Mouse (Mus musculus): ENCODE data around the gene Eps15l1. TPM values are rescaled to one million over a fixed set of nuclear protein-coding genes. Genes with fewer than 3 reads are reported as not detected.

Eps15l1 gene
- polyA plus RNA-seq, 1 experiment from 2014 or later: 42.5 TPM

DNA sequence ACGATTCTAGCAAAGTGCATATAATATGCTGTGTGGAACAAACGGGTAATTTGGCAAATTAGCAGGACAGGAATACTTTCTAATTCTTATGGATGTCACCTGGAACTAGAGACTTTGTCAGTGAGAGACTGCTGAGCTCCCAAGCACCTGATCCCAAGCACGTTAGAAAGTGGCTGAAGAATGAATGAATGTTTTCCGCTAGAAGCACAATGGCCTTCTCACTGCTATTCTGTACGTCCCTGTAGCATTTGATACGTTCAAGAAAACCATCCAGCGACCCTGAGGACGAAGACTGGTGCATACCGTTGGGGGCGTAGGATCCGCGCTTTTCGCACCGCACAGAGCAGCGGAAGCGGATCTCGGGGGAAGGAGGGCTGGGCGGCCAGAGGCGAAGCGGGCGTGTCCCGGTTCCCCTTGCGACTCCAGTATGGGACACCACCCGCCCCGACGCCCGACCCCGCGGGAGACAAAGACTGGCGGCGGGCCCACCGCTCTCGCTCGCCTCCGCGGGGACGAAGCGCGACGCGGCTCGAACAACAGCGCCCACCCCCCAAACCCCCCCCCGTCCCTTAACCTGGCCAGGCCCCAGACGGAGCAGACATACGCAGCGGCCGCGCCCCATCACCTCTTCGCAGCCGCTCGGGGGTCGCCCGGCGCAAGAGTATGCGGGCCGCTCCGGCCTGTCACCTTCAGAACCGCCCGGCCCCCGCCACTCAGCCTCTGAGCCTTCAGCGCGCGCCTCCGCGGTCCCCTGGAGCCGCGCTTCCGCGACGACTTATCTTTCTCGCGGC is 494 bp downstream of the Eps15l1 start:
- no peaks in the 10 kb centered on the region for H3K9me3 ChIP-seq (ENCODE audit: control insufficient read depth, low read length)
- H3K4me1 ChIP-seq (ENCODE audit: control insufficient read depth, insufficient read depth, low read length): peaks cover 27% of the 10 kb centered on the region
- peak overlapping the region; percentile 82 for H3K4me3 ChIP-seq (ENCODE audit: low read length)
- under 1% methylated on average over 73 of the region's 73 CpGs for WGBS
- H3K27me3 ChIP-seq (replicated peaks; ENCODE audit: control insufficient read depth, insufficient read depth, low read length): no peaks in the 10 kb centered on the region
- H3K36me3 ChIP-seq (ENCODE audit: control insufficient read depth, insufficient read depth, low read length): no peaks in the 10 kb centered on the region
- peak; percentile 57 for ATAC-seq
- peak overlapping the region; percentile 77 for H3K4me2 ChIP-seq (ENCODE audit: low read depth, low read length)
- peak overlapping the region; percentile 89 for H3K9ac ChIP-seq (ENCODE audit: low read depth, low read length)
- peak overlapping the region; percentile 82 for H3K27ac ChIP-seq (ENCODE audit: low read length)

DNA sequence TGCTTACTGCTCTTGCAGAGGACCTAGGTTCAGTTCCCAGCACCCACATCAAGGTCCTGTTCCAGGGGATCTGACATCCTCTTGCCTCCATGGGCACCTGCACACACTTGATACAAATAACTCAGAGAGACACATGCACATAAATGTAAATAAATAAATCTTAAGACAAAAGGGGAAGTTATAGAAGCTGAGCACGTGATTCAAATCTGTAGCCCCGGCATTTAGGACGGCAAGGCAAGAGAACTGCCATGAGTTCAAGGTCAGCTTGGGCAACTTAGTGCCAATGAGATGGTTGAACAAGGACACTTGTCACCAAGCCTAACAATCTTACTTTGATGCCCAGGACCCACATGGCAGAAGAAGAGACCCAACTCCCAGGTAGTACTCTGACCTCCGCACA is 3.2 kb downstream of the Eps15l1 start:
- no peak for ATAC-seq
- no peaks in the 10 kb centered on the region for H3K9me3 ChIP-seq (ENCODE audit: control insufficient read depth, low read length)
- no peak overlapping the region for H3K9ac ChIP-seq (ENCODE audit: low read depth, low read length)
- H3K36me3 ChIP-seq (ENCODE audit: control insufficient read depth, insufficient read depth, low read length): no peaks in the 10 kb centered on the region
- no peak overlapping the region for H3K4me3 ChIP-seq (ENCODE audit: low read length)
- no peak overlapping the region for H3K27ac ChIP-seq (ENCODE audit: low read length)
- H3K4me1 ChIP-seq (ENCODE audit: control insufficient read depth, insufficient read depth, low read length): peaks cover 41% of the 10 kb centered on the region
- 89% methylated on average over 4 of the region's 4 CpGs for WGBS
- no peaks in the 10 kb centered on the region for H3K27me3 ChIP-seq (replicated peaks; ENCODE audit: control insufficient read depth, insufficient read depth, low read length)
- no peak overlapping the region for H3K4me2 ChIP-seq (ENCODE audit: low read depth, low read length)

DNA sequence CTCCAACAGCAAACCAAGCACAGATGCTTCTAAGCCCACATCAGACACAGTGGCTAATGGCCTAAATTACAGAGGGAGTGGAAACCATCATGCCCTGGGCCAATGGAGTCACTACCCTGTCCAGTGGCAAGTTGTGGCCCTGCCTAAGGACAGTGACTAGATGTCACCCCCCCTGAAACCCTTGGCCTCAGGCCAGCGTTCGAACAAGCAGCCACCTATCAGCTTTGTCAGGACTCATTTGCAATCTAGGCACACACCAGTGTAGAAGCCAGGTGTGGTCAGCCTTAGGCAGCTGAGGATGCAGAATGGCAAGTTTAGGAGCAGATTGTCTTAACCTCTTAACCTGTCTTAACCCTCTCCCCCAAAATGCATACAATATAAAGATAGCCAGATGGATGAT is 6.0 kb downstream of the Eps15l1 start:
- H3K27me3 ChIP-seq (replicated peaks; ENCODE audit: control insufficient read depth, insufficient read depth, low read length): no peaks in the 10 kb centered on the region
- no peaks in the 10 kb centered on the region for H3K9me3 ChIP-seq (ENCODE audit: control insufficient read depth, low read length)
- H3K4me1 ChIP-seq (ENCODE audit: control insufficient read depth, insufficient read depth, low read length): peaks cover 36% of the 10 kb centered on the region
- H3K4me3 ChIP-seq (ENCODE audit: low read length): no peak overlapping the region
- H3K4me2 ChIP-seq (ENCODE audit: low read depth, low read length): no peak overlapping the region
- no peak overlapping the region for H3K27ac ChIP-seq (ENCODE audit: low read length)
- no peak for ATAC-seq
- H3K9ac ChIP-seq (ENCODE audit: low read depth, low read length): no peak overlapping the region
- H3K36me3 ChIP-seq (ENCODE audit: control insufficient read depth, insufficient read depth, low read length): no peaks in the 10 kb centered on the region
- whole genome bisulfite sequencing: 89% methylated on average over 2 of the region's 2 CpGs

DNA sequence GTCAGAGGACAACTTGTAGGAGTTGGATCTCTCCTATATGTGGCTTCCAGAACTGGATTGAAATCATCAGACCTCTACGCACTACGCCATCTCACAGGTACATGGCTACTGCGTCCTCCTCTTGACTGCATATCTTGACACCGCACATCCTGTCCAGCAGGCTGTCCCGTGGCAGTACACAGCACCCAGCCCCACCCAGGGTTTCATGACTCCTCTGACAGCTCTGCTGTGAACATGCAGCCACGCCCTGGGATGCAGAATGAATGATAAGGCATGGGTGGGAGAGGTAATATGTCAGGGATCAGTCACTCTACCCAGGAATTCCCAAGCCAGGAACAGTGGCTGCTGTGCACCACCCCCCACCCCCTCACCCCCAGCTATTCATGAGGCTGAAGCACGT is 7.4 kb downstream of the Eps15l1 start:
- ATAC-seq: peak; percentile 87
- Histone ChIP-seq H3K4me2 (ENCODE audit: low read depth, low read length) (no peak overlapping the region), H3K27me3 (replicated peaks; ENCODE audit: control insufficient read depth, insufficient read depth, low read length) (no peaks in the 10 kb centered on the region), H3K4me1 (ENCODE audit: control insufficient read depth, insufficient read depth, low read length) (peaks cover 28% of the 10 kb centered on the region), H3K4me3 (ENCODE audit: low read length) (no peak overlapping the region), H3K9me3 (ENCODE audit: control insufficient read depth, low read length) (no peaks in the 10 kb centered on the region), H3K36me3 (ENCODE audit: control insufficient read depth, insufficient read depth, low read length) (no peaks in the 10 kb centered on the region), H3K27ac (ENCODE audit: low read length) (no peak overlapping the region), H3K9ac (ENCODE audit: low read depth, low read length) (no peak overlapping the region)
- 66% methylated on average over 7 of the region's 7 CpGs for WGBS

DNA sequence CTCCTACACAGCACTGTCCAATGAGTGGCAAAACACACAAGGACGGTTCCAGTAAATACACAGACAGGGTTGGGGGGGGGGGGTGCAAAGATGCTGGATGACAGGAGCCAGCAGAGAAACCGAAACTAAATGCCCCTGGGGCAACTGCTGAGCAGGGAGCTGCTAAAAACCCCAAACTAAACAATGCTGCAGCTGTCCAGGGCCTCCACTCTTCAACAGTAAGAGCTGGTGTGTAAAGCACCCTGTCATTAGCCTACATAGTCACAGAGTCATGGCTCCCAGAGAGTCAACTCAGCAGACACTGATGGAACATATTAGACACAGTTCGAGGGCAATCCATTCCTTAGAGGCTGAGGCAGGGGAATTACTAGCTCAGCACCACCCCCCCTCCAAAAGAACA is 11.8 kb downstream of the Eps15l1 start:
- 71% methylated on average over 3 of the region's 3 CpGs for WGBS
- Histone ChIP-seq H3K27me3 (replicated peaks; ENCODE audit: control insufficient read depth, insufficient read depth, low read length) (no peaks in the 10 kb centered on the region), H3K9me3 (ENCODE audit: control insufficient read depth, low read length) (no peaks in the 10 kb centered on the region), H3K4me2 (ENCODE audit: low read depth, low read length) (no peak overlapping the region), H3K4me3 (ENCODE audit: low read length) (no peak overlapping the region), H3K27ac (ENCODE audit: low read length) (no peak overlapping the region), H3K4me1 (ENCODE audit: control insufficient read depth, insufficient read depth, low read length) (peaks cover 12% of the 10 kb centered on the region), H3K36me3 (ENCODE audit: control insufficient read depth, insufficient read depth, low read length) (no peaks in the 10 kb centered on the region), H3K9ac (ENCODE audit: low read depth, low read length) (no peak overlapping the region)
- ATAC-seq: no peak

DNA sequence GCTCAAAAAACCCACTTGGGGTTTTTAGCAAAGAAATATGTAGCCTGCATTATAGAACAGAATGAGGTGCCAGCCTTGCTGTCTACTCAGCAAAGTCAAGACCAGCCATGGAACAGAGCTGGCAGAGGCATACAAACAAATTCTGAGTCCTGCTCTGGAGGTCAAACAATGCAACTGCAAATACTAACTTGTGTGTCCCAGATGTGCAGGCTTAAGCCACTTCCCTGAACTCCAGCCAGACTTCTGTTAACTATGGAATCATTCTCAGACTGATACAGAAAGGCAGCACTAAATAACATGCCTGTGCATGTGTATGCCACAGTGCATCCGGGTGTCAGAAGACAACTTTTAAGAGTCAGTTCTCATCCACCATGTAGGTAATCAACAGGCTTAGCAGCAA is 13.4 kb downstream of the Eps15l1 start:
- Histone ChIP-seq H3K4me2 (ENCODE audit: low read depth, low read length) (no peak overlapping the region), H3K9ac (ENCODE audit: low read depth, low read length) (no peak overlapping the region), H3K36me3 (ENCODE audit: control insufficient read depth, insufficient read depth, low read length) (no peaks in the 10 kb centered on the region), H3K27me3 (replicated peaks; ENCODE audit: control insufficient read depth, insufficient read depth, low read length) (no peaks in the 10 kb centered on the region), H3K4me1 (ENCODE audit: control insufficient read depth, insufficient read depth, low read length) (peaks cover 3% of the 10 kb centered on the region), H3K27ac (ENCODE audit: low read length) (no peak overlapping the region), H3K9me3 (ENCODE audit: control insufficient read depth, low read length) (no peaks in the 10 kb centered on the region), H3K4me3 (ENCODE audit: low read length) (no peak overlapping the region)
- ATAC-seq: no peak
- 79% methylated on average over 1 of the region's 1 CpGs for WGBS

DNA sequence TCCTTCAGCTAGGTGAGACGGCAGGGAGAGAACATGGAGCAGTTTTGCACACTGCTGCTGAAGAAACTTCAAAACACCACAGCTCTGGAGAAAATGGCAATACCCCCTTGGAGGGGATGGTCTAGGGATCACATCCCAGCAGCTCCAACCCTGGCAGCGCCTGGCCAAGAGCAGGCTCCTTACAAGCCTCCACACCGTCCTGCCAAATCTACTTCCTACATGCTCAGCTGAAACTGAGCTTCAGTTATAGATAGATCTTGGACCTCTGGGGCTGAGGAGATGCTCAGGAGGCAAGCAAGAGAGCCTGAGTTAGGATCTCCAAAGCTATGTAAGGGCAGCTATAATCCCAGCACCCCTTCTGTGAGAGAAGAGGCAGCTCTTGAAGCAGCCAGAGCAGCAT is 18.3 kb downstream of the Eps15l1 start:
- no peak for ATAC-seq
- H3K27me3 ChIP-seq (replicated peaks; ENCODE audit: control insufficient read depth, insufficient read depth, low read length): no peaks in the 10 kb centered on the region
- no peaks in the 10 kb centered on the region for H3K36me3 ChIP-seq (ENCODE audit: control insufficient read depth, insufficient read depth, low read length)
- 100% methylated on average over 3 of the region's 3 CpGs for WGBS
- no peak overlapping the region for H3K4me2 ChIP-seq (ENCODE audit: low read depth, low read length)
- no peak overlapping the region for H3K9ac ChIP-seq (ENCODE audit: low read depth, low read length)
- H3K4me3 ChIP-seq (ENCODE audit: low read length): no peak overlapping the region
- no peaks in the 10 kb centered on the region for H3K9me3 ChIP-seq (ENCODE audit: control insufficient read depth, low read length)
- H3K4me1 ChIP-seq (ENCODE audit: control insufficient read depth, insufficient read depth, low read length): peaks cover 4% of the 10 kb centered on the region; the same call in 1 of the 2 replicates
- H3K27ac ChIP-seq (ENCODE audit: low read length): no peak overlapping the region

DNA sequence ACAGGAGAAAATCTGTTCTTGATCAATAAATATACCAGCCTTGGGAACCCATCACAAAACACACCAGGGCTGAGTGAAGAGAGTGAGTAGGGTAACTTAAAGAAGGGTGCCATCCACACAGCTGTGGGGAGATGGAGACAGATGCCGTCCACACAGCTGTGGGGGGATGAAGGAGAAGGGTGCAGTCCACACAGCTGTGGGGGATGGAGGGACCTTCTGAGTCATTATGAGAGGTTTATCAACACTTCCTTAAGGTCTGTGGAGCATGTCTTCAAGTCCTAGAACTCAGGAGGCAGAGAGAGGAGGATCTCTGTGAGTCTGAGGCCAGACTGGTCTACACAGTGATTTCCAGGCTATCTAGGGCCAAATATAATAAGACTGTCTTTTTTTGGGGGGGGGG is 19.9 kb downstream of the Eps15l1 start:
- H3K4me3 ChIP-seq (ENCODE audit: low read length): no peak overlapping the region
- no peak overlapping the region for H3K9ac ChIP-seq (ENCODE audit: low read depth, low read length)
- H3K36me3 ChIP-seq (ENCODE audit: control insufficient read depth, insufficient read depth, low read length): no peaks in the 10 kb centered on the region
- H3K4me1 ChIP-seq (ENCODE audit: control insufficient read depth, insufficient read depth, low read length): peaks cover 4% of the 10 kb centered on the region; the same call in 1 of the 2 replicates
- H3K27me3 ChIP-seq (replicated peaks; ENCODE audit: control insufficient read depth, insufficient read depth, low read length): no peaks in the 10 kb centered on the region
- H3K27ac ChIP-seq (ENCODE audit: low read length): no peak overlapping the region
- no peak for ATAC-seq
- H3K9me3 ChIP-seq (ENCODE audit: control insufficient read depth, low read length): no peaks in the 10 kb centered on the region
- WGBS: 70% methylated on average over 1 of the region's 1 CpGs
- H3K4me2 ChIP-seq (ENCODE audit: low read depth, low read length): no peak overlapping the region

DNA sequence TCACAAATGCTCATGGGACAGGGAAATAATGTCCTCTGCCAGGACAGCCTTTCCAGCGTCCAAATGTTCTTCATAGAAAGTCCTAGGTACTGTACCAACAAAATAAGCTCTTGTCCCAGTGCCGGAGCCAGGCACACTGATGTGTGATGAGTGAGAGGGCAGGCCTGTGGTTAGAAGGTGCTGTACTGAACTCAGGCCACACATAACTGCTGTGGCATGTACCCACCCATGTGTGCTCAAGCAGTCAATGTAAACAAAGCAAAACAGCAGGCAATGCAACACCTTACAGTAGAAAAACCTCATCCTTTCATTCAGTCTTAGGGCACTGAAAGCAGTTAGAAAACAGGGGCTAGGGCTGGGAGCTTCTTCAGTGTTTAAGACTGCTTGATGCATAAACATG is 35.5 kb downstream of the Eps15l1 start:
- peaks cover 8% of the 10 kb centered on the region for H3K36me3 ChIP-seq (ENCODE audit: control insufficient read depth, insufficient read depth, low read length)
- 96% methylated on average over 2 of the region's 2 CpGs for WGBS
- no peaks in the 10 kb centered on the region for H3K27me3 ChIP-seq (replicated peaks; ENCODE audit: control insufficient read depth, insufficient read depth, low read length)
- H3K4me3 ChIP-seq (ENCODE audit: low read length): no peak overlapping the region
- ATAC-seq: no peak
- H3K9ac ChIP-seq (ENCODE audit: low read depth, low read length): no peak overlapping the region
- no peak overlapping the region for H3K27ac ChIP-seq (ENCODE audit: low read length)
- H3K4me2 ChIP-seq (ENCODE audit: low read depth, low read length): no peak overlapping the region
- H3K4me1 ChIP-seq (ENCODE audit: control insufficient read depth, insufficient read depth, low read length): no peaks in the 10 kb centered on the region
- H3K9me3 ChIP-seq (ENCODE audit: control insufficient read depth, low read length): no peaks in the 10 kb centered on the region

DNA sequence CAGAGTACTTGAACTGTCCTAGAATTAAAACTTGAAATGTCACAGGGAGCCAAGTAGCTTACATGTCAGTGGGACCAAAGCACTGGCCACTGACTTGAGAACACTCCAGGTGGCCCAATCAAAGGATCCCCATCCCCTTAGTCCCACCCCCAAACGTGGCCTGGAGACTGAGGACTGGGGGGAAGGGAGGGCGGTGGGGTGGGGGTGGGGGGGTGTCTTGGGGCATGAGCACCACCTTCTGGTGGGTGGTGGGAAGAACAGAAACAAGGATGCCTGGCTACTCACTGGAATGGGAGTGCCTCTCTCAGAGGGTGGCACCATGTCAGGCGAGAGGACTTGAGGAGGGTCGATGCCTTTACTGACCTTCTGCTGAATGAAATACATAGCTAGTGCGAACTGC is 38.9 kb downstream of the Eps15l1 start:
- Histone ChIP-seq H3K9ac (ENCODE audit: low read depth, low read length) (no peak overlapping the region), H3K27me3 (replicated peaks; ENCODE audit: control insufficient read depth, insufficient read depth, low read length) (no peaks in the 10 kb centered on the region), H3K27ac (ENCODE audit: low read length) (no peak overlapping the region), H3K9me3 (ENCODE audit: control insufficient read depth, low read length) (no peaks in the 10 kb centered on the region), H3K4me1 (ENCODE audit: control insufficient read depth, insufficient read depth, low read length) (no peaks in the 10 kb centered on the region), H3K36me3 (ENCODE audit: control insufficient read depth, insufficient read depth, low read length) (peaks cover 10% of the 10 kb centered on the region), H3K4me3 (ENCODE audit: low read length) (no peak overlapping the region), H3K4me2 (ENCODE audit: low read depth, low read length) (no peak overlapping the region)
- WGBS: 63% methylated on average over 5 of the region's 5 CpGs
- ATAC-seq: no peak

All from intestine, embryonic 16.5 days (tissue).